Mouse (Mus musculus) testis, adult 2 months (tissue): ENCODE results near the gene Srsf3. TPM values are rescaled to one million over a fixed set of nuclear protein-coding genes. Genes with fewer than 3 reads are reported as not detected.
"Not testable (repeated sequence)": the region's sequence is repeated elsewhere in the genome, so short reads cannot be mapped to it uniquely, and the experiment has no call there.

Source experiments
- H3K27ac ChIP-seq: fragments of 200-500 bp; 2 replicates; pipeline ENCODE4 v1.5.1; 2012; ENCODE audit warnings: low read depth, low read length; ENCODE audit not compliant: control insufficient read depth, insufficient read depth
- H3K27me3 ChIP-seq: fragments of 200-500 bp; 2 replicates; pipeline ENCODE4 v1.6.1; 2012; ENCODE audit warnings: mild to moderate bottlenecking, low read length, moderate library complexity; ENCODE audit not compliant: control insufficient read depth, insufficient read depth
- H3K36me3 ChIP-seq: fragments of 200-500 bp; 2 replicates; pipeline ENCODE4 v1.6.1; 2012; ENCODE audit warnings: mild to moderate bottlenecking, low read length; ENCODE audit not compliant: control insufficient read depth, insufficient read depth
- H3K4me1 ChIP-seq: fragments of 200-500 bp; 2 replicates; pipeline ENCODE4 v1.6.1; 2012; ENCODE audit warnings: low read length; ENCODE audit not compliant: control insufficient read depth, insufficient read depth
- H3K4me3 ChIP-seq: fragments of 200-500 bp; 2 replicates; pipeline ENCODE4 v1.5.1; 2012; ENCODE audit warnings: low read depth, mild to moderate bottlenecking, low read length, moderate library complexity, mixed read lengths; ENCODE audit not compliant: control insufficient read depth
- CTCF ChIP-seq: fragments of 200-500 bp; IDR thresholded peaks from 2 replicates; pipeline ENCODE4 v1.5.1; 2012; ENCODE audit warnings: low read depth, mild to moderate bottlenecking, inconsistent platforms, low read length, moderate library complexity; ENCODE audit not compliant: control insufficient read depth, insufficient read depth, insufficient replicate concordance
- POLR2A ChIP-seq: fragments of 200-500 bp; IDR thresholded peaks from 2 replicates; pipeline ENCODE4 v1.6.1; 2012; ENCODE audit warnings: low read depth, mild to moderate bottlenecking, inconsistent platforms, low read length, moderate library complexity; ENCODE audit not compliant: control insufficient read depth
- polyA plus RNA-seq: library from polyadenylated mRNA; depleted of rRNA; stranded (reverse); fragments of >200 nt; gene quantifications from 2 replicates; pipeline ENCODE4 v1.2.3, GENCODE M21; 2012

Gene Srsf3
- polyA plus RNA-seq, 1 experiment: 75.4 TPM

DNA sequence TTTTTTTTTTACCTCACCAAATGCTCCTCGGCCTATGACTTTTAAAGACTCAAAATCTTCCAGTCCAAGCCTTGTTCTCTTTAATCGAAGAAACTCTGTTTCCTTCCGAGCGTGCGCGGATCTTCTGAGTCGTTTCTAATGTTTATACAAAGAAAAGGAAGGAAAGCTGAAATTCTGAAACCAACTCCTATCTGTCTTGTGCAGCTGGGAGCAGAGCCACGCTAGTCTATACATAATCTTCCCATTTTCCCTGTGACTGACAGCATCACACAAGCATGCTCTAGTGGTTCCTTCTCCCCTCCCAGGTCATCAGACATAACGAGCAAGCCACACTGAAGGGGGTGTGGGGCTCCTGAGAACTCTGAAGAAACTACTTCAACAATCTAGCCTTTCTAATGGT, 41.1 kb upstream of the Srsf3 start:
- H3K27ac ChIP-seq: no peak overlapping the region
- TF ChIP-seq CTCF: no peak
- no peak for TF ChIP-seq POLR2A
- H3K36me3 ChIP-seq: peaks cover 2% of the 10 kb centered on the region

DNA sequence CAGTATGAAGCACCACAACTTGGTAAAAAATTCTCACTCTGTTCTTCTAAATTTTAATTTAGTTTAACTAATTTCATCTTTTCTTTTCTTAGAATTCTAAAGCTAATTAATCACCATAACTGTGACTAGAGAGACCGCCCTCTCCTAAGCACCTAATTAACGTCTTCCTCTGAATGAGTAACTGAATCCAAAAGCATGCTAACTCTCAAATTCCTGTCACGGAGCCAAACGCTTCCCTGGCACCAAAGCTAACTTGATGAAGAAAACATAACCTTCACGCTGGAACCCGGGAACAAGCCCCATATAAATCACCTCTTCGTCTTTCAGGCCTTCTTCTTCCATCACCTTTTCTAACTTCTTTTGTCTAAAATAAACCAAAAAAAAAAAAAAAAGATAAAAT, 40.3 kb upstream of the Srsf3 start:
- no peak overlapping the region for H3K4me3 ChIP-seq
- H3K27me3 ChIP-seq: no peaks in the 10 kb centered on the region
- peaks cover 2% of the 10 kb centered on the region for H3K36me3 ChIP-seq
- H3K27ac ChIP-seq: no peak overlapping the region
- no peak for TF ChIP-seq POLR2A
- no peak for TF ChIP-seq CTCF
- no peaks in the 10 kb centered on the region for H3K4me1 ChIP-seq

More for the DNA sequence above, 41.1 kb upstream of the Srsf3 start:
- no peaks in the 10 kb centered on the region for H3K4me1 ChIP-seq
- H3K27me3 ChIP-seq: no peaks in the 10 kb centered on the region
- no peak overlapping the region for H3K4me3 ChIP-seq

DNA sequence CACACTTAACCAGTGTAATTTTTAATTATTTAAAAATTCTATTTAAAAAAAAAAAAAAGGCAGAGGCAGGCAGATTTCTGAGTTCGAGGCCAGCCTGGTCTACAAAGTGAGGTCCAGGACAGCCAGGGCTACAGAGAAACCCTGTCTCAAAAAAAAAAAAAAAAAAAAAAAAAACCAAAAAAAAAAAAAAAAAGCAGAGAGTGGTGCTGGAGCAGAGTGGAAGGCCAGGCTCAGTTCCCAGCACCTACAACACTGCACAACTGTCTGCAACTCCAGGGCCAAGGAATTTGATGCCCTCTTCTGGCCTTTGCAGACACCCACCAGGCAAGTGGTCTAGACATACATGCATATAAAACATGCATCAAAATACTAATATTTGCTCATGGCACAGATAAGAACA, 39.4 kb upstream of the Srsf3 start:
- H3K36me3 ChIP-seq, H3K27me3 ChIP-seq, H3K27ac ChIP-seq, H3K4me3 ChIP-seq, H3K4me1 ChIP-seq: not testable (repeated sequence)

DNA sequence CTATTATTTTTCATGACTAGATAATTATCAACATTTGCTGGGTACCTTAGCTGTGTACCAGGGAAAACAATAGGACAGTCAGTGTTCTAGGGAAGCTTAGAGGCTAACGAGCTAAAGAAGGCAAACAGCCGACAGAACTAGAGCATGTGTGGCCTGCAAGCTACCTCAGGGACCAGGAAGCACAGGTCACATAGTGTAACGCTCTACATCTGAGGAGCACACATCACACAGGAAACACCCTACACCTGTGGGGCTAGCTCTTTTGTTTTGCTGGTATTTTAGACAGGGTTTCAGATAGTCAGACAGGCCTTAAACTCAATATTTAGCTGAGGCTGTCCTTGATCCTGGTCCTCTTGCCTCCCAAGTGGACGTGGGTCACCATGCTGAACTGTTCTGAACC, 37.8 kb upstream of the Srsf3 start:
- Histone ChIP-seq H3K4me3 (no peak overlapping the region), H3K27me3 (no peaks in the 10 kb centered on the region), H3K27ac (no peak overlapping the region), H3K4me1 (no peaks in the 10 kb centered on the region), H3K36me3 (peaks cover 2% of the 10 kb centered on the region)
- TF ChIP-seq POLR2A: no peak
- no peak for TF ChIP-seq CTCF

DNA sequence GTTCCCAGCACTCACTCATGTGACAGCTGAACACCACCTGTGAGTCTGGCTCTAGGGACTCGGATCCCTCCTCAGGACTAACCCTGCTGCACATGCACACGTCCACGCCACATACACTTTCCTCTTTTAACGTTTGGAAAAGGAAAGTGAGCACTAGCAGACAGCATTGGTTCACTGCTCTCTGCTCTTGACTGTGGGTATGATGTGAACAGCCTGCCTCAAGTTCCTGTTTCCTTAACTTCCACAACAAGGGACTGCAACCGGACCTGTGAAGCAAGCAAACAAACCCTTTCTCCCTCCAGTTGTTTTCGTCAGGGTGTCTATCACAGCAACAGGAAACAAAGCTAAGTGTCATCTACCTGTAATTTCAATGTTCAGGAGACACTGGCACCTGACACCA, 32.0 kb upstream of the Srsf3 start:
- Histone ChIP-seq H3K36me3 (peaks cover 2% of the 10 kb centered on the region), H3K4me1 (no peaks in the 10 kb centered on the region), H3K27ac (no peak overlapping the region), H3K4me3 (no peak overlapping the region), H3K27me3 (no peaks in the 10 kb centered on the region)
- TF ChIP-seq CTCF (no peak), POLR2A (no peak)

DNA sequence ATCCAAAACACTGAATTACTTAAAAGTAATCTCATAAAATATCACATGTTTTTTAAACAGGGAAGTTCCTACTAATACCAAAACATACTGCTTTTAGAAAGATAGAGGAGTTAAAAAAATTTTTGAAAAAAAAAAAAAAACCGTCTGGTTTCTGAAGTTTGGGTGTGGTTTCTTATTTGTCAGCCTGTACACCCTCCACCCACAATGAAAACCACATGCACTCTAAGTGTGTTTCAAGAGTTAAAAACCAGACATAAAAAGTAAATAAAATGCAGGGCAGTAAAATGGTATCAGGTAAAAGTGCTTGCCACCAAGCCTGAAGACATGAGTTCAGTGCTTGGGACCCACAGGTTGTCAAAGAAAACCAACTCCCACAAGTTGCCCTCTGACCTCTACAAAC, 28.7 kb upstream of the Srsf3 start:
- TF ChIP-seq POLR2A (no peak), CTCF (no peak)
- no peak overlapping the region for H3K4me3 ChIP-seq
- no peaks in the 10 kb centered on the region for H3K27me3 ChIP-seq
- peaks cover 2% of the 10 kb centered on the region for H3K36me3 ChIP-seq
- H3K4me1 ChIP-seq: peaks cover 3% of the 10 kb centered on the region; the same call in 1 of the 2 replicates
- no peak overlapping the region for H3K27ac ChIP-seq

DNA sequence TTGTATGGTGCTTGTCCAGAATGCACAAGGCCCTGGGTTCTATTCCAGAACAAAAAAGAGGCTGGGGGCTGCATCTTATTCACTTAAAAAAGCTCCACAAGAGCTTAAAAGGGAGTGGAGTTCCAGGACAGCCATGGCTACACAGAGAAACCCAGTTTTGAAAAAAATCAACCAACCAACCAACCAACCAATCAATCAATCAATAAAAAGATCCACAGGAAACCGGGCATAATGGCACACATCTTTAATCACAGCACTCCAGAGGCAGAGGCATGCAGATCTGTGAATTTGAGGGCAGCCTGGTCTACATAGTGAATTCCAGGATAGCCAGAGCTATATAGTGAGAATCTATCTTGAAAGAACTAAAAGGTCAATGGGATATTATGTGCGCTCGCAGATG, 27.4 kb upstream of the Srsf3 start:
- Histone ChIP-seq H3K4me3 (no peak overlapping the region), H3K4me1 (peaks cover 3% of the 10 kb centered on the region; the same call in 1 of the 2 replicates), H3K27ac (no peak overlapping the region), H3K27me3 (no peaks in the 10 kb centered on the region), H3K36me3 (no peaks in the 10 kb centered on the region)
- TF ChIP-seq POLR2A (no peak), CTCF (no peak)

DNA sequence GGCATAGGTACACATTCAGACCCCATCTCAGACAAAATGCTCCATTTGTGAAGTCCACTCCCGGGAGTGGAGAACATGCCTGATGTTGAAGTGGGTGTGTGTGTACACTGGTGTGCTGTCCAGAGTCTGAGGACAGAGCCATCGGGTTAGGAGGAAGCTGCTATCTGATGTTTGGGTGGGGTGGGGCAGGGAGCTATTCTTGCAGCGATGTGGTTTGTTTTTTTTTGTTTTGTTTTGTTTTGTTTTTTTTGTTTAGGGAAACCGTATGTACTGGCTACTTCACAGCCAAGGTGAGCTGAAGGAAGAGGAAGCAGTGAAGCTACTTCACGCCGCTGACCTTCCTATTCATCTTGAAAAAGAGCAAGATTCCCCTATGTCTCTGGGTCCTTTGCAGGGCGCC, 25.6 kb upstream of the Srsf3 start:
- Histone ChIP-seq H3K36me3 (no peaks in the 10 kb centered on the region), H3K27ac (peak overlapping the region; percentile 83), H3K4me3 (peak overlapping the region; percentile 88), H3K4me1 (peaks cover 3% of the 10 kb centered on the region; the same call in 1 of the 2 replicates), H3K27me3 (no peaks in the 10 kb centered on the region)
- TF ChIP-seq POLR2A (no peak), CTCF (no peak)
